In the genomic region with DNA sequence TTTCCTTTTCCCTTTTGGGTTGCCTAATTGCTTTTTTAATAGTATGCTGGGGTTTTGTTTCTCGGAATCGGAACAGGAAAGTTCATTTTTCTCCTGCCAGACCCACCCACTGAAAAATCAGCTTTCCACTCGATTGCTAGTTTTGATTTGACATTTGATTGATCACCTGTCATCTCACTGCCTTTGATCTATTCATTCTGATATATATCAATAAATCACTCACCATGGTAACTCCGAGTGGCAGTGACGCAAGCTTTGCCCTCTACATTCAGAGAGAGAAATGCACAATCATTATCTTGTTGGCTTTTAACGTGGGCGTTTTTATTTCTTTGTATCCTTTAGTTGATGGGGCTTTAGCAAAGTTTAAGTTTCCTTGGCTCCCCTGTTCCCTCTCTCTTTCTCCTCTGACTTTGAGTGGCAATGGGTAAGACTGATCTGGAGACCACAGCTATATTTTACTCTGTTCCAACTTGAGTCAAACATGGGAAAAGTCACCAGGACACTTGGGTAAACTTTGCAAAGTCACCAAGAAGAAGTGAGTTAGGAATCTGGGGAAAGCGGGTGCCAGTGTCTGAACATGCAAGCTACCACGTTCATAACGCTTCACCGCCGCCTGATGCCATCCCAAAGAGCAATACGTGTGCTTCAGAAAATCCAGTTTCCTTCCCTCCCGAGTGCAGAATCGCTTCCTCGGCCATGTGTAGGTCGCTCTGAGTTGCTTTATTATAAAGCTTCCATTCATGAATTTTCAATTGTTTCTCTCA, we compare ENCODE assay signal across 7 mouse cellular contexts. TPM values are rescaled to one million over a fixed set of nuclear protein-coding genes. Genes with fewer than 3 reads are reported as not detected.
DNase-seq lines count a peak whose midpoint lies in the region; ATAC-seq and TF ChIP-seq lines count a peak whose summit lies in the region.

No protein-coding gene starts in this region.

- no peak for TF ChIP-seq CTCF in layer of hippocampus, adult 2 months (conservative IDR thresholded peaks at IDR 0.05)

- H3K27me3 ChIP-seq in forebrain, embryonic 11.5 days (ENCODE audit: control insufficient read depth, insufficient read depth, low read length) = no peaks in the 10 kb centered on the region; the same call in 1 of the 2 replicates
- no peaks in the 10 kb centered on the region for H3K27me3 ChIP-seq in limb, embryonic 10.5 days (ENCODE audit: low read depth, poor library complexity, severe bottlenecking)
- no peaks in the 10 kb centered on the region for H3K27me3 ChIP-seq in neural tube, embryonic 15.5 days (replicated peaks)

- H3K9ac ChIP-seq in forebrain, embryonic 11.5 days (ENCODE audit: low read length) = no peak overlapping the region
- H3K9ac ChIP-seq in neural tube, embryonic 15.5 days (replicated peaks) = peak overlapping the region; percentile 89

- H3K4me2 ChIP-seq in forebrain, embryonic 11.5 days (ENCODE audit: low read depth, low read length, severe bottlenecking) = peak overlapping the region; percentile 21; the same call in 1 of the 2 replicates
- H3K4me2 ChIP-seq in neural tube, embryonic 15.5 days = peak overlapping the region; percentile 82

- H3K9me3 ChIP-seq in forebrain, embryonic 11.5 days (ENCODE audit: control insufficient read depth, low read length) = no peaks in the 10 kb centered on the region
- no peaks in the 10 kb centered on the region for H3K9me3 ChIP-seq in limb, embryonic 10.5 days (replicated peaks)
- H3K9me3 ChIP-seq in neural tube, embryonic 15.5 days (replicated peaks) = no peaks in the 10 kb centered on the region

- peak overlapping the region; percentile 58; the same call in 1 of the 2 replicates for H3K4me3 ChIP-seq in layer of hippocampus, adult 2 months
- no peak overlapping the region for H3K4me3 ChIP-seq in forebrain, embryonic 11.5 days (ENCODE audit: low read depth, low read length)
- H3K4me3 ChIP-seq in limb, embryonic 10.5 days = peak overlapping the region; percentile 83
- H3K4me3 ChIP-seq in neural tube, embryonic 15.5 days (replicated peaks) = peak overlapping the region; percentile 80

- 63% methylated on average over 17 of the region's 17 CpGs for WGBS in forebrain, embryonic 11.5 days
- 38% methylated on average over 17 of the region's 17 CpGs for WGBS in limb, embryonic 10.5 days
- 8% methylated on average over 17 of the region's 17 CpGs for WGBS in neural tube, embryonic 15.5 days

- no peak for DNase-seq in layer of hippocampus, adult 2 months (ENCODE audit: low spot score in 2 of 2)
- no peak for DNase-seq in layer of hippocampus, adult 9-11 months
- no peak for DNase-seq in forebrain, embryonic 11.5 days (ENCODE audit: low spot score)
- peak; percentile 43 for DNase-seq in limb, embryonic 10.5 days (ENCODE audit: low spot score)
- DNase-seq in left cerebral cortex, adult 9 months (ENCODE audit: low spot score in 2 of 2) = no peak
- DNase-seq in thymus, postnatal 14 days = no peak

- no peak for ATAC-seq in forebrain, embryonic 11.5 days (replicated peaks; ENCODE audit: low FRiP score)
- no peak for ATAC-seq in neural tube, embryonic 15.5 days (ENCODE audit: low FRiP score)

- H3K4me1 ChIP-seq in forebrain, embryonic 11.5 days (replicated peaks; ENCODE audit: control insufficient read depth, insufficient read depth, low read length) = no peaks in the 10 kb centered on the region
- peaks cover 71% of the 10 kb centered on the region for H3K4me1 ChIP-seq in limb, embryonic 10.5 days
- peaks cover 49% of the 10 kb centered on the region for H3K4me1 ChIP-seq in neural tube, embryonic 15.5 days

- H3K27ac ChIP-seq in layer of hippocampus, adult 2 months = peak overlapping the region; percentile 66; the same call in 1 of the 2 replicates
- no peak overlapping the region for H3K27ac ChIP-seq in forebrain, embryonic 11.5 days (ENCODE audit: low read depth, low read length)
- H3K27ac ChIP-seq in limb, embryonic 10.5 days = peak overlapping the region; percentile 97
- peak overlapping the region; percentile 90 for H3K27ac ChIP-seq in neural tube, embryonic 15.5 days (replicated peaks)

- no peaks in the 10 kb centered on the region for H3K36me3 ChIP-seq in forebrain, embryonic 11.5 days (ENCODE audit: control insufficient read depth, insufficient read depth, low read length)
- no peaks in the 10 kb centered on the region for H3K36me3 ChIP-seq in limb, embryonic 10.5 days
- no peaks in the 10 kb centered on the region for H3K36me3 ChIP-seq in neural tube, embryonic 15.5 days

RNA-seq across cellular contexts. Expression of a gene that starts 2.0 kb away (rescaled TPM):
- total RNA-seq in layer of hippocampus, adult 2 months (2021) = 10 to 100 TPM; 25.1 to 33.5 TPM
- polyA plus RNA-seq in forebrain, embryonic 11.5 days (2014; fragmentation: Nextera tagmentation; extraction: Ambion mirVana) = 2.5 and 3.1 TPM in 2 replicates
- polyA plus RNA-seq in limb, embryonic 10.5 days (2016; fragmentation: Nextera tagmentation; extraction: Ambion mirVana) = 7.6 and 8.0 TPM in 2 replicates
- polyA plus RNA-seq in neural tube, embryonic 15.5 days (2015; fragmentation: Nextera tagmentation; extraction: Ambion mirVana) = 40.1 and 50.4 TPM in 2 replicates

RNA-seq across cellular contexts. Expression of a gene that starts 47.3 kb away (rescaled TPM):
- total RNA-seq in layer of hippocampus, adult 2 months (2021) = not detected
- not detected in 2 replicates for polyA plus RNA-seq in forebrain, embryonic 11.5 days (2014; fragmentation: Nextera tagmentation; extraction: Ambion mirVana)
- not detected in 2 replicates for polyA plus RNA-seq in limb, embryonic 10.5 days (2016; fragmentation: Nextera tagmentation; extraction: Ambion mirVana)
- polyA plus RNA-seq in neural tube, embryonic 15.5 days (2015; fragmentation: Nextera tagmentation; extraction: Ambion mirVana) = not detected in 2 replicates
